Mouse (Mus musculus) cortical plate, adult 2 months (tissue): Measurements from ENCODE around the gene Cdk8.

Source experiments
- CTCF ChIP-seq: fragments of 200-500 bp; IDR thresholded peaks from 2 replicates; pipeline ENCODE4 v1.5.1; 2011; ENCODE audit warnings: mild to moderate bottlenecking, control low read depth, low read length; ENCODE audit not compliant: insufficient read depth; ENCODE audit errors: extremely low read depth
- POLR2A ChIP-seq: fragments of 200-500 bp; IDR thresholded peaks from 2 replicates; pipeline ENCODE4 v1.6.1; 2011; ENCODE audit warnings: mild to moderate bottlenecking, low read length, control low read depth; ENCODE audit not compliant: insufficient read depth; ENCODE audit errors: extremely low read depth

DNA sequence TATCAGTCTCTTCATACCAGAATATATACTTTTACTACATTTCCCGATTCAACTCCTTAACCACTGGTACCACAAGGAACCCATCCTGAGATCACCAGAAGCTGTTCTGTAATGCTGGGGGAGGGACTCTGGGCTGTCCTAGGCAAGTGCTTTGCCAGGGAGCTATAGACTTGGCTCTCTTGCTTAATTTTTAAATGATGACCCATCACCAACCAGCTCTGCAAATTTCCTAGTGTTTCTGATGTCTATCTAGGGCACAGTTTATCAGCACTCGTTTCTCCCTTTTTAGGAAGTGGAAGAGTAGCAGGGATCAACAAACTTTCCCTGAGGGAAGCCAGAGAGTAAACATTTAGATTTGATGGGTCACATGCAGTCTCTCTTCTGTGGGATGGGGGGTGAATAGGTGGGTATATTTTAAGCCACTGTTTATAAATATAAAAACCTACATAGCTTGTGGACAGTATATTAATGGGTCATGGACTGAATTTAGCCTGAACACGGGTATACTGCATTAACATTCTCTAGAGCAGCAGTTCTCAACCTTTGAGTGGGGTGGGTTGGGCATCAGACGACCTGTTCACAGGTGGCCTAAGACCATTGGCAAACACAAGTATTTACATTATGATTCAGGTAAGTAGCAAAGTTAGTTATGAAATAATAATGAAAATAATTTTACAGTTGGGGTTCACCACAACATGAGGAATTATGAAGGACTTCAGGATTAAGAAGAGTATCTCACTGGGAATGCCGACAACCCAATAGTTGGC lies 20.8 kb downstream of the Cdk8 start:
- TF ChIP-seq POLR2A: no peak
- TF ChIP-seq CTCF: no peak
